Mouse (Mus musculus) 3T3-L1 (cell line): Measurements from ENCODE around the gene Ube4b.

ENCODE experiments used
- DNase-seq: peaks from one replicate; pipeline ENCODE4 v3.0.0-alpha.2; 2015; ENCODE audit warnings: low read depth, low spot score

The Ube4b gene

GRCm38 (mm10) chr4:149306712-149307595 lies 119.6 kb downstream of the Ube4b start:
- DNase-seq, result peak; percentile 79

- DNase-seq, result no peak
These were observed 120.5 kb downstream of the Ube4b start for GRCm38 (mm10) chr4:149305761-149306711.

- no peak for DNase-seq
These were observed 122.1 kb downstream of the Ube4b start for GRCm38 (mm10) chr4:149304466-149304865.

GRCm38 (mm10) chr4:149303502-149303901 lies 123.0 kb downstream of the Ube4b start:
- DNase-seq, result no peak

GRCm38 (mm10) chr4:149302751-149303150 lies 123.8 kb downstream of the Ube4b start:
- DNase-seq, result no peak

GRCm38 (mm10) chr4:149302136-149302535 lies 124.4 kb downstream of the Ube4b start:
- no peak for DNase-seq

GRCm38 (mm10) chr4:149296501-149296900 lies 130.0 kb downstream of the Ube4b start:
- no peak for DNase-seq

GRCm38 (mm10) chr4:149292984-149293383 lies 133.6 kb downstream of the Ube4b start:
- DNase-seq, result no peak

- no peak for DNase-seq
These were observed 135.5 kb downstream of the Ube4b start for GRCm38 (mm10) chr4:149291061-149291460.

GRCm38 (mm10) chr4:149290157-149290750 lies 136.3 kb downstream of the Ube4b start:
- no peak for DNase-seq

- no peak for DNase-seq
These were observed 140.0 kb downstream of the Ube4b start for GRCm38 (mm10) chr4:149286287-149287137.

- no peak for DNase-seq
These were observed 140.9 kb downstream of the Ube4b start for GRCm38 (mm10) chr4:149285691-149286090.

- DNase-seq, result peak; percentile 70
These were observed 143.5 kb downstream of the Ube4b start for GRCm38 (mm10) chr4:149283018-149283417.

GRCm38 (mm10) chr4:149282025-149282738 lies 144.4 kb downstream of the Ube4b start:
- DNase-seq, result no peak
